Mouse (Mus musculus) olfactory bulb, adult 2 months (tissue): Measurements from ENCODE around the gene Cstf3.

Experiments used
- CTCF ChIP-seq: fragments of 200-500 bp; IDR thresholded peaks from 2 replicates; pipeline ENCODE4 v1.5.1; 2012; ENCODE audit warnings: low read depth, mild to moderate bottlenecking, low read length, moderate library complexity; ENCODE audit not compliant: insufficient read depth
- POLR2A ChIP-seq: fragments of 200-500 bp; IDR thresholded peaks from 2 replicates; pipeline ENCODE4 v1.6.1; 2012; ENCODE audit warnings: mild to moderate bottlenecking, low read depth, low read length, moderate library complexity; ENCODE audit not compliant: insufficient read depth

- TF ChIP-seq CTCF (no peak), POLR2A (no peak)
Measured at GRCm38 (mm10) chr2:104595063-104595462, 4.7 kb downstream of the Cstf3 start.
